9 mouse cellular contexts compared by ENCODE assay signal in the genomic region with DNA sequence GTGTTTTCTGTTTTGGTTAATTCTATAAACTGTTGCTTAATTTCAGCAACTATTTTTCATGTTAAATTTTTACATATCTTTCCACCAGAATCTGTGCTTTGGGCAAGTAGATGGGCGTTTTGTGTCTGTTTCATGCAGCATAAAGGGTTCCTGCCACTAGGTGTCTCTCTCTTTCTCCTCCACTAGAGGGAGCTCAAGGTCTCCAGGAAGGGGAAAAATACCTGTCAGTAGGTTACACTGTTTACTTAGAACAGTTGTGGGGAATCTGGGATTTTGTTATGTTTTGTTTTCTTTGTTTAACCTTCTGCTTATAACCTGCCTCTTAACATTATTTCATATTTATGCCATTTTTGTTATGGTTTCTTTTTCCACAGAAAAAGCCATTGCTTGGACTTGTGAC. TPM values are rescaled to one million over a fixed set of nuclear protein-coding genes. Genes with fewer than 3 reads are reported as not detected.
DNase-seq lines count a peak whose midpoint lies in the region; ATAC-seq and TF ChIP-seq lines count a peak whose summit lies in the region.
"Had no signal": no experiment of that assay in that cellular context is flagged by ENCODE, and none has a peak within 500 bp of the region (broad histone marks: within the 10 kb centered on the region; RNA-seq: fewer than 3 reads in every experiment).

No protein-coding gene starts in this region.

- H3K27me3 ChIP-seq in kidney, postnatal 0 days (ENCODE audit: insufficient read depth, low read length), result no peaks in the 10 kb centered on the region
- H3K27me3 ChIP-seq: hindbrain, embryonic 15.5 days had no signal

- H3K9ac ChIP-seq in kidney, postnatal 0 days (ENCODE audit: low read depth, low read length), result no peak overlapping the region
- H3K9ac ChIP-seq: hindbrain, embryonic 15.5 days had no signal

- H3K4me3 ChIP-seq in cortical plate, adult 2 months (ENCODE audit: insufficient read depth, low read length), result no peak overlapping the region
- H3K4me3 ChIP-seq in kidney, postnatal 0 days (replicated peaks; ENCODE audit: low read depth, low read length), result no peak overlapping the region
- H3K4me3 ChIP-seq: hindbrain, embryonic 15.5 days had no signal

- no peak for DNase-seq in frontal cortex, postnatal 14 days (ENCODE audit: low spot score in 2 of 2)
- peak; percentile 13 to 32 for DNase-seq in spleen, postnatal 36 days (ENCODE audit: low spot score in 2 of 2)
- no peak for DNase-seq in spleen, postnatal 14 days (ENCODE audit: low spot score in 2 of 2)
- peak; percentile 84 for DNase-seq in kidney, postnatal 0 days (ENCODE audit: low spot score)
- DNase-seq in naive thymus-derived CD4-positive, alpha-beta T cell, adult 2 months (ENCODE audit: low read depth), result peak; percentile 67
- DNase-seq in urinary bladder, postnatal 36 days (ENCODE audit: low spot score in 2 of 2), result no peak

- no peak for TF ChIP-seq POLR2A in cortical plate, adult 2 months (IDR thresholded peaks at IDR 0.05; ENCODE audit: extremely low read depth, insufficient read depth, low read length)

- WGBS in kidney, postnatal 0 days, result 18% methylated on average over 1 of the region's 1 CpGs

- H3K4me1 ChIP-seq in cortical plate, adult 2 months (ENCODE audit: control insufficient read depth, insufficient read depth, low read length), result no peaks in the 10 kb centered on the region
- no peaks in the 10 kb centered on the region for H3K4me1 ChIP-seq in kidney, postnatal 0 days (replicated peaks; ENCODE audit: insufficient read depth, low read length)
- H3K4me1 ChIP-seq: hindbrain, embryonic 15.5 days had no signal

- peak; percentile 93 for ATAC-seq in frontal cortex, adult (ENCODE audit: low TSS enrichment)
- no peak for ATAC-seq in kidney, postnatal 0 days (replicated peaks; ENCODE audit: low FRiP score, low read depth)

- no peak overlapping the region for H3K27ac ChIP-seq in cortical plate, adult 2 months (ENCODE audit: insufficient read depth, low read length)
- no peak overlapping the region for H3K27ac ChIP-seq in kidney, postnatal 0 days
- H3K27ac ChIP-seq: hindbrain, embryonic 15.5 days had no signal

- H3K4me2 ChIP-seq in kidney, postnatal 0 days (ENCODE audit: low read length), result no peak overlapping the region
- H3K4me2 ChIP-seq: hindbrain, embryonic 15.5 days had no signal

- peaks cover 45% of the 10 kb centered on the region for H3K36me3 ChIP-seq in kidney, postnatal 0 days (ENCODE audit: insufficient read depth, low read length)

- H3K9me3 ChIP-seq in kidney, postnatal 0 days (replicated peaks; ENCODE audit: low read length), result no peaks in the 10 kb centered on the region
- H3K9me3 ChIP-seq: hindbrain, embryonic 15.5 days had no signal

- TF ChIP-seq CTCF in cortical plate, adult 2 months (IDR thresholded peaks at IDR 0.05; ENCODE audit: extremely low read depth, insufficient read depth, low read length), result peak; percentile 64; the same call in 1 of the 2 replicates
- TF ChIP-seq CTCF in kidney, postnatal 0 days (IDR thresholded peaks at IDR 0.05; ENCODE audit: low read depth), result peak; percentile 96

RNA-seq across cellular contexts. Expression of gene Wdr75, which starts 21.9 kb away (rescaled TPM):
- 31.3 and 32.5 TPM in 2 replicates for polyA plus RNA-seq in cortical plate, adult 2 months (2012; rRNA removed)
- polyA plus RNA-seq in kidney, postnatal 0 days (2015; fragmentation: Nextera tagmentation; extraction: Ambion mirVana), result 55.7 and 58.1 TPM in 2 replicates

Comparison
In these comparisons a context has a peak if more than half of its experiments do, and no peak if none do; other contexts are left out.
1. DNase-seq: peak in spleen, postnatal 36 days (2 of 2), kidney, postnatal 0 days (single experiment) and naive thymus-derived CD4-positive, alpha-beta T cell, adult 2 months (single experiment); none in frontal cortex, postnatal 14 days (0 of 2), spleen, postnatal 14 days (0 of 2) and urinary bladder, postnatal 36 days (0 of 2).